Mouse (Mus musculus) 3134 (cell line): ENCODE results near the gene Lipc.

Experiments
- DNase-seq: peaks from one replicate; pipeline ENCODE4 v3.0.0-alpha.2; 2011; ENCODE audit warnings: low spot score; ENCODE audit not compliant: insufficient read length; ENCODE audit errors: extremely low read depth

Lipc gene

DNA sequence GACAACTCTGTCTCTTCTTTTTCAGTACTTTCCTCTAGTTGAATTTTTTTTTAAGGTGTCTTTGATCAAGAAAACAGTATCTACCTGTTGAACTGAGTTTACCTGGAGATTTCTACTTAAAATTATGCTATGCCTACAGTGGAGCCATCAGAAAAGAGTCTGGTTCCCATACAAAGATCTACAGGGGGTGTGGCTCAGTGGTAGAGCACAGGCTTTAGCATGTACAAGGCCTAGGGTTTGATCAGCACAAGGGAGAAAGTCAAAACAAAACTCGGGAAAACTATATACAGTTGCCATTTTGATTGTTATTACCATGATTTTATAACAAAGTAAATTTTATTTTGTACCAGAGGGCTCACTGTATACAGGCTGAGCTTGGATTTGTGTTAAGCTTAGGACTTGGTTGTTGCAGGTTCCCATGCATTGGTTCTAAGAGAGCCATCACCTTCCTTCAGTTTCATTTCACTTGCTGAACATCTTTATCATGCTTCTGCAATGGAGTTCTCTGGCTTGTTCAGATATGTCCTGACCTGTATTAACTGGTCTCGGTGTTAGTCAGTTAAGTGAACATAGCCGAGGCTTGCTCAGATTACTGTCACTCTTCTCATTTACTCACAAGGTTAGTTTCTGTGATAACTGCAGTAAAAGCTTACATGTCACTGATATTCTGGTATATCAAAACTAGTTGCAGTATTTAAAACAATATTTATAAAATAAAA, 200.4 kb downstream of the Lipc start:
- DNase-seq, result no peak
